Mouse (Mus musculus) lung, adult 2 months (tissue): ENCODE data around the gene Sec24b.

Experiments used
- CTCF ChIP-seq: fragments of 200-500 bp; IDR thresholded peaks from 2 replicates; pipeline ENCODE4 v1.5.1; 2011; ENCODE audit warnings: mild to moderate bottlenecking, low read length, control low read depth; ENCODE audit not compliant: insufficient read depth
- POLR2A ChIP-seq: fragments of 200-500 bp; IDR thresholded peaks from 2 replicates; pipeline ENCODE4 v1.6.1; 2011; ENCODE audit warnings: low read depth, mild to moderate bottlenecking, control low read depth, low read length, borderline replicate concordance; ENCODE audit errors: extremely low read depth

DNA sequence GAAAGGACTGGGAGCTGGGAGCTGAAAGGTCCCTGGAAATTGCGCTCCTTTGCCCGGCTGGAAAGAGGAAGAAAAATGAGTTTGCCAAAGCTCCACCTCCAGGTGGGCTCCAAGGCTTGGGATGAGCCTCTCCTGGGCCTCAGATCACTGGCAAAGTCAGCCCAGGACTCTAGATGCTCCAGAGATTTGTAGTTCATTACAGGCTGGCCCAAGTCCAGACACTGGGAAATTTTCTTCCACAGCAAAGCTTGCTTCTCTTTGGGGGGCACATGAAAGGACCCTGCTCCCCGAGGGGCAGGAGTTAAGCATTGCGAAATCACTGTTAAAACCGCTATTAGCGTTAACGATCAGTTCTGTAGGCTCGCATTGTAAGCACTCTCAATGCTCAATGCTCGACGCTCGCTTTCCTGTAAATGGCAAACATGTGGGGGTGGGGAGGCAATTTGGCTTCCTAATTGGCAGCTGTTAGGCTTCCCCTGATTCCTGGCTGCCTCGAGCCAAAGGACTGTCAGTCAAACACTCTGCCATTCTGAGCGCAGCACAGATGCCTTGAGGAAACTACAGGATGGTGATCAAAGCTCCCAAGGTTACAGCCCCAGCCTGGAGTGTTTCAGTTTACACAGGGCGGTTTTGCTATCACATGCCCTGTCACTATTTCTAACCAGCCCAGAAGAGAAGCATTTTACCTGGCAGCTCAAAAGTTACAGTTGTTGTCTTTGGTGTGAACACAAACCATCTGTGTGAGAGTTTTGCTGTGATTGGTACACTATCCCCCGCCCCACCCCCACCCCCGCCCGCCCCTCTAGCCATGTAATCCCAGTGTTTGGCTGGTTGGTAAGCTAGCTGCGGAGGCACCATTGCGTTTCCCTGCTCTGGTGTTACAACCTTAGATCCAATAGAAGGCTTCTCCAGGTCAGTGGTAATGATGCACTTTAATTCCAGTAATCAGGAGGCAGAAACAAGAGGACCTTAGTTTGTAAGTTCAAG, 90.5 kb downstream of the Sec24b start:
- TF ChIP-seq CTCF (no peak), POLR2A (no peak)
